Comparison of ENCODE assay signal across 10 mouse cellular contexts in genomic region chr2:156842711-156843110, GRCm38 (mm10). TPM values are rescaled to one million over a fixed set of nuclear protein-coding genes. Genes with fewer than 3 reads are reported as not detected.
DNase-seq lines count a peak whose midpoint lies in the region; ATAC-seq and TF ChIP-seq lines count a peak whose summit lies in the region.
"Had no signal": no experiment of that assay in that cellular context is flagged by ENCODE, and none has a peak within 500 bp of the region (broad histone marks: within the 10 kb centered on the region; RNA-seq: fewer than 3 reads in every experiment).

No protein-coding gene starts in this region.

- peaks cover 18% of the 10 kb centered on the region; the same call in 1 of the 2 replicates for H3K79me2 ChIP-seq in CH12.LX (replicated peaks; ENCODE audit: control insufficient read depth, extremely low read depth, insufficient read depth, poor library complexity, severe bottlenecking)

- in situ Hi-C loops in CH12.LX (cut with MboI; ENCODE audit: low pct_ligation_motif_present, low pct_unique_long_range_greater_than_20kb, low sequenced_read_pairs): no loop called here

- 13% methylated on average over 11 of the region's 11 CpGs for WGBS in forebrain, embryonic 16.5 days
- WGBS in liver, embryonic 15.5 days (ENCODE audit: insufficient replicate concordance): 51% methylated on average over 11 of the region's 11 CpGs
- 57% methylated on average over 11 of the region's 11 CpGs for WGBS in cerebellum, adult 2 months

- no peak for ATAC-seq in G1E (ENCODE audit: extremely low read depth, insufficient number of reproducible peaks, low FRiP score, poor library complexity, severe bottlenecking)
- ATAC-seq in forebrain, embryonic 16.5 days: no peak
- no peak for ATAC-seq in liver, embryonic 15.5 days (ENCODE audit: insufficient read depth)

- TF ChIP-seq RAD21 in CH12.LX (IDR thresholded peaks at IDR 0.05; ENCODE audit: low read depth, low read length): no peak

- H3K4me1 ChIP-seq in CH12.LX (ENCODE audit: control insufficient read depth in 1 of 2, insufficient read depth in 2 of 2) (peaks cover 4 to 40% of the 10 kb centered on the region in 2 experiments), G1E (ENCODE audit: insufficient read depth, low read depth, low read length) (peaks cover 67% of the 10 kb centered on the region)
- H3K4me1 ChIP-seq in forebrain, embryonic 16.5 days (replicated peaks; ENCODE audit: control insufficient read depth, insufficient read depth, low read length): peaks cover 48% of the 10 kb centered on the region
- peaks cover 48% of the 10 kb centered on the region for H3K4me1 ChIP-seq in liver, embryonic 15.5 days (replicated peaks)
- H3K4me1 ChIP-seq in cerebellum, adult 2 months (ENCODE audit: control insufficient read depth, insufficient read depth, low read length): peaks cover 5% of the 10 kb centered on the region

- TF ChIP-seq EP300 in CH12.LX (IDR thresholded peaks at IDR 0.05; ENCODE audit: low read length): no peak

- no peak for TF ChIP-seq POLR2A in CH12.LX (IDR thresholded peaks at IDR 0.05; ENCODE audit: low read depth, low read length)
- no peak for TF ChIP-seq POLR2A in cerebellum, adult 2 months (IDR thresholded peaks at IDR 0.05; ENCODE audit: borderline replicate concordance, insufficient read depth, low read length)

- no peak overlapping the region for H3K9ac ChIP-seq in CH12.LX (ENCODE audit: insufficient read depth, low read depth)
- no peak overlapping the region; the same call in 1 of the 2 replicates for H3K9ac ChIP-seq in forebrain, embryonic 16.5 days (replicated peaks; ENCODE audit: low read depth, low read length)
- no peak overlapping the region for H3K9ac ChIP-seq in liver, embryonic 15.5 days

- peak overlapping the region; percentile 55; the same call in 1 of the 2 replicates for H3K4me2 ChIP-seq in CH12.LX (ENCODE audit: insufficient read depth, low read depth, poor library complexity, severe bottlenecking)
- peak overlapping the region; percentile 88 for H3K4me2 ChIP-seq in forebrain, embryonic 16.5 days (ENCODE audit: low read length)
- peak overlapping the region; percentile 96 for H3K4me2 ChIP-seq in liver, embryonic 15.5 days

- DNase-seq in CH12.LX (ENCODE audit: extremely low read depth) (no peak), G1E (ENCODE audit: low spot score) (no peak)
- no peak for DNase-seq in urinary bladder, adult 18-20 months (ENCODE audit: low spot score in 2 of 2)
- no peak for DNase-seq in spleen, postnatal 14 days (ENCODE audit: low spot score in 2 of 2)
- DNase-seq in cerebellum, adult 2 months: no peak
- DNase-seq in left cerebral cortex, adult 2 months (ENCODE audit: extremely low spot score in 1 of 2, low spot score in 2 of 2): no peak
- DNase-seq: lung, postnatal 36 days had no signal

- H3K36me3 ChIP-seq in CH12.LX (replicated peaks in 1 of 2; ENCODE audit: control insufficient read depth in 1 of 2, insufficient read depth in 1 of 2, low read length in 1 of 2): peaks cover 6 to 45% of the 10 kb centered on the region in 2 experiments
- peaks cover 55% of the 10 kb centered on the region for H3K36me3 ChIP-seq in G1E (replicated peaks)
- H3K36me3 ChIP-seq in forebrain, embryonic 16.5 days (ENCODE audit: control insufficient read depth, insufficient read depth): no peaks in the 10 kb centered on the region
- H3K36me3 ChIP-seq in liver, embryonic 15.5 days (replicated peaks): peaks cover 16% of the 10 kb centered on the region; the same call in 1 of the 2 replicates

- H3K4me3 ChIP-seq in CH12.LX (replicated peaks in 1 of 3; ENCODE audit: low read depth in 2 of 3, low read length in 2 of 3, poor library complexity in 1 of 3) (no peak overlapping the region), G1E (ENCODE audit: low read depth, low read length) (peak overlapping the region; percentile 81)
- H3K4me3 ChIP-seq in forebrain, embryonic 16.5 days (replicated peaks; ENCODE audit: low read length): peak overlapping the region; percentile 75
- H3K4me3 ChIP-seq in liver, embryonic 15.5 days (replicated peaks): peak overlapping the region; percentile 72
- no peak overlapping the region for H3K4me3 ChIP-seq in cerebellum, adult 2 months (replicated peaks; ENCODE audit: insufficient read depth, low read depth, low read length)
- no peak overlapping the region for H3K4me3 ChIP-seq in left cerebral cortex, adult 2 months

- TF ChIP-seq CTCF in CH12.LX (conservative IDR thresholded peaks at IDR 0.05 in 1 of 2, IDR thresholded peaks at IDR 0.05 in 1 of 2; ENCODE audit: low read depth in 2 of 2, low read length in 2 of 2): no peak
- no peak for TF ChIP-seq CTCF in G1E (IDR thresholded peaks at IDR 0.05; ENCODE audit: low read depth, low read length)
- no peak for TF ChIP-seq CTCF in cerebellum, adult 2 months (IDR thresholded peaks at IDR 0.05; ENCODE audit: borderline replicate concordance, insufficient read depth, low read depth, low read length)
- TF ChIP-seq CTCF in left cerebral cortex, adult 2 months (IDR thresholded peaks at IDR 0.05): no peak

- dilution Hi-C loops in CH12.LX (cut with MboI; ENCODE audit: extremely low pct_ligation_motif_present, extremely low pct_unique_long_range_greater_than_20kb, low sequenced_read_pairs): no loop called here

- H3K27me3 ChIP-seq in CH12.LX (replicated peaks) (no peaks in the 10 kb centered on the region), G1E (ENCODE audit: insufficient read depth, low read length) (no peaks in the 10 kb centered on the region)
- no peaks in the 10 kb centered on the region for H3K27me3 ChIP-seq in forebrain, embryonic 16.5 days (replicated peaks; ENCODE audit: control insufficient read depth, insufficient read depth, low read length)
- H3K27me3 ChIP-seq in liver, embryonic 15.5 days: no peaks in the 10 kb centered on the region; the same call in 1 of the 2 replicates
- H3K27me3 ChIP-seq in cerebellum, adult 2 months (ENCODE audit: control insufficient read depth, insufficient read depth, low read length): peaks cover 5% of the 10 kb centered on the region; the same call in 1 of the 2 replicates

- H3K9me3 ChIP-seq in CH12.LX (replicated peaks; ENCODE audit: low read length): no peaks in the 10 kb centered on the region
- H3K9me3 ChIP-seq in G1E (replicated peaks): no peaks in the 10 kb centered on the region
- H3K9me3 ChIP-seq in forebrain, embryonic 16.5 days (ENCODE audit: control insufficient read depth, low read length): no peaks in the 10 kb centered on the region
- H3K9me3 ChIP-seq in liver, embryonic 15.5 days (replicated peaks): no peaks in the 10 kb centered on the region

- no peak overlapping the region for H3K27ac ChIP-seq in CH12.LX (ENCODE audit: insufficient read depth, low read depth)
- H3K27ac ChIP-seq in forebrain, embryonic 16.5 days (ENCODE audit: low read length): no peak overlapping the region; the same call in 1 of the 2 replicates
- no peak overlapping the region for H3K27ac ChIP-seq in liver, embryonic 15.5 days (replicated peaks)
- no peak overlapping the region for H3K27ac ChIP-seq in cerebellum, adult 2 months (ENCODE audit: insufficient read depth, low read length)
- no peak overlapping the region for H3K27ac ChIP-seq in left cerebral cortex, adult 2 months

- intact Hi-C loops in left cerebral cortex, adult 2 months (cut with DNase I): no loop called here

TF ChIP-seq in CH12.LX, 34 proteins besides CTCF, POLR2A, EP300 and RAD21 (continues in another document):
- no peak for TF ChIP-seq SIN3A (IDR thresholded peaks at IDR 0.05; ENCODE audit: low read length)
- no peak for TF ChIP-seq E2F4 (IDR thresholded peaks at IDR 0.05; ENCODE audit: insufficient replicate concordance, low read depth, low read length)

RNA-seq across cellular contexts. Expression of gene Tgif2, which starts 2.9 kb away (rescaled TPM):
- total RNA-seq in CH12.LX (2012; rRNA removed) (10.4 and 12.2 TPM in 2 replicates), CH12.LX (2014; rRNA removed) (10.3 TPM in 2 replicates), G1E (2014; fragmentation: Nextera tagmentation) (22.8 and 25.7 TPM in 2 replicates), G1E (2017) (24.9 and 26.7 TPM in 2 replicates)
- polyA plus RNA-seq in CH12.LX (2012; ENCODE audit: insufficient read length, low read depth) (11.1 and 11.3 TPM in 2 replicates), G1E (2012) (60.6 and 77.6 TPM in 2 replicates)
- 33.1 and 39.1 TPM in 2 replicates for polyA plus RNA-seq in forebrain, embryonic 16.5 days (2015; fragmentation: Nextera tagmentation; extraction: Ambion mirVana)
- polyA plus RNA-seq in liver, embryonic 15.5 days (2015; fragmentation: Nextera tagmentation; extraction: Ambion mirVana): 6.3 and 6.6 TPM in 2 replicates
- 1.8 and 2.3 TPM in 2 replicates for polyA plus RNA-seq in cerebellum, adult 2 months (2012; rRNA removed)
- under 1 TPM; 0.68 to 0.89 TPM for total RNA-seq in left cerebral cortex, adult 2 months (2021)

RNA-seq across cellular contexts. Expression of gene 4930518I15Rik, which starts 15.0 kb away (rescaled TPM):
- total RNA-seq in CH12.LX (2012; rRNA removed) (0.63 and 0.72 TPM in 2 replicates), CH12.LX (2014; rRNA removed) (0.35 and 0.51 TPM in 2 replicates), G1E (2014; fragmentation: Nextera tagmentation) (4.2 and 6.8 TPM in 2 replicates), G1E (2017) (1.6 and 1.9 TPM in 2 replicates)
- polyA plus RNA-seq in CH12.LX (2012; ENCODE audit: insufficient read length, low read depth) (0.30 and 0.81 TPM in 2 replicates), G1E (2012) (0.09 TPM in 2 replicates)
- 10.2 and 15.0 TPM in 2 replicates for polyA plus RNA-seq in forebrain, embryonic 16.5 days (2015; fragmentation: Nextera tagmentation; extraction: Ambion mirVana)
- 2.0 and 2.5 TPM in 2 replicates for polyA plus RNA-seq in liver, embryonic 15.5 days (2015; fragmentation: Nextera tagmentation; extraction: Ambion mirVana)
- polyA plus RNA-seq in cerebellum, adult 2 months (2012; rRNA removed): 5.4 and 5.8 TPM in 2 replicates
- 1 to 10 TPM; 2.8 TPM for total RNA-seq in left cerebral cortex, adult 2 months (2021)

RNA-seq across cellular contexts. Expression of gene Rab5if, which starts 20.2 kb away (rescaled TPM):
- total RNA-seq in CH12.LX (2012; rRNA removed) (111 and 146 TPM in 2 replicates), CH12.LX (2014; rRNA removed) (182 and 186 TPM in 2 replicates), G1E (2014; fragmentation: Nextera tagmentation) (97.3 and 108 TPM in 2 replicates), G1E (2017) (210 and 302 TPM in 2 replicates)
- polyA plus RNA-seq in CH12.LX (2012; ENCODE audit: insufficient read length, low read depth) (174 and 205 TPM in 2 replicates), G1E (2012) (103 and 173 TPM in 2 replicates)
- 131 and 139 TPM in 2 replicates for polyA plus RNA-seq in forebrain, embryonic 16.5 days (2015; fragmentation: Nextera tagmentation; extraction: Ambion mirVana)
- polyA plus RNA-seq in liver, embryonic 15.5 days (2015; fragmentation: Nextera tagmentation; extraction: Ambion mirVana): 124 and 140 TPM in 2 replicates
- polyA plus RNA-seq in cerebellum, adult 2 months (2012; rRNA removed): 145 and 149 TPM in 2 replicates
- total RNA-seq in left cerebral cortex, adult 2 months (2021): 10 to 100 TPM; 87.1 to 94.4 TPM

RNA-seq across cellular contexts. Expression of gene Sla2, which starts 44.3 kb away (rescaled TPM):
- total RNA-seq in CH12.LX (2012; rRNA removed) (3.2 and 3.8 TPM in 2 replicates), CH12.LX (2014; rRNA removed) (0.49 and 1.1 TPM in 2 replicates), G1E (2014; fragmentation: Nextera tagmentation) (0.83 TPM in 1 of 2 replicates, not detected in the other), G1E (2017) (0.98 and 1.0 TPM in 2 replicates)
- polyA plus RNA-seq in CH12.LX (2012; ENCODE audit: insufficient read length, low read depth) (1.4 and 1.9 TPM in 2 replicates), G1E (2012) (0.62 and 0.83 TPM in 2 replicates)
- polyA plus RNA-seq in forebrain, embryonic 16.5 days (2015; fragmentation: Nextera tagmentation; extraction: Ambion mirVana): 0.11 and 0.29 TPM in 2 replicates
- polyA plus RNA-seq in liver, embryonic 15.5 days (2015; fragmentation: Nextera tagmentation; extraction: Ambion mirVana): 2.1 TPM in 2 replicates
- 0.06 and 0.07 TPM in 2 replicates for polyA plus RNA-seq in cerebellum, adult 2 months (2012; rRNA removed)
- total RNA-seq in left cerebral cortex, adult 2 months (2021): under 1 TPM; 0.41 to 0.51 TPM
- total RNA-seq: gastrocnemius, postnatal 4 days had no signal

Comparison
In these comparisons a context has a peak if more than half of its experiments do, and no peak if none do; other contexts are left out.
1. H3K4me3 ChIP-seq: peak in G1E (single experiment), forebrain, embryonic 16.5 days (single experiment) and liver, embryonic 15.5 days (single experiment); none in CH12.LX (0 of 3), cerebellum, adult 2 months (single experiment) and left cerebral cortex, adult 2 months (single experiment).
2. Peak in every context shown above with its lines, with median percentiles within 50 percentile points of each other: H3K4me2 ChIP-seq.